Mouse (Mus musculus) brain, embryonic 14.5 days (tissue): ENCODE results near the gene Zdhhc8.

Source experiments
- CTCF ChIP-seq: fragments of 200-500 bp; IDR thresholded peaks from 2 replicates; pipeline ENCODE4 v1.5.1; 2012; ENCODE audit warnings: inconsistent platforms, mild to moderate bottlenecking, moderate library complexity, borderline replicate concordance; ENCODE audit not compliant: insufficient read depth, insufficient read length; ENCODE audit errors: extremely low read depth
- POLR2A ChIP-seq: fragments of 200-500 bp; IDR thresholded peaks from 2 replicates; pipeline ENCODE4 v1.6.1; 2012; ENCODE audit warnings: mild to moderate bottlenecking, inconsistent platforms, borderline replicate concordance; ENCODE audit not compliant: poor library complexity, insufficient read depth, insufficient read length, severe bottlenecking; ENCODE audit errors: extremely low read depth

DNA sequence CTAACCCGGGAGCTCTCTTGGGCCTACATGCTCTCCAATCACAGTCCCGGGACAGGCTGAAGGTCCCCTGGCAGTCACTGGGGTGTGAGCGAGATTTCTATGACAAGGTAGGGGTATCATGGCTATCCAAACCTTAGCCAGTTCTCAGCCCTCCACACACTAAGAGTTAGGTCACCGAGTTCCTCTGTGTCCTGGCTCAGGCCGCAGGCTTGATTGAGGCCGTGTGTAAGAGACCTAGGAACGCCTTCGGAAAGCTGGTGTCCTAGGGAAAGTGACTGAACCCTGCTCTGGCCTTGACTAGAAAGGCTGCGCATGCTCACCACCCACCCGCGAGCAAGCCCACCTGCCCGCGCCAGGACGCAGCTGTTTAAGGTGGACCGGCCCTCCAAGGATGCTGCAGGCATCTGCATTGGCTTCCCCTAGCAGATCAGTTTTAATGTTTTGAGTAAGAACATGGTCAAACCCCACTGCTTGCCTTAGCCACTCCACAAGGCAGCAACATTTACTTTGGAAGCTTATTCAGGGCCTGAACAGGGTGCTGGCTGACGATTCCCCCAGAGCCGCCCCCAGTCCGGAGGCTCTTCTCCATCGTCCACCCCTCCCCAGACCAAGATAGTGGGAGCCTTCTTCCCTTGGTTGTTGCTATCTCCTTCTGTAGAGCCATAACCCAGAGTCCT, 591 bp upstream of the Zdhhc8 start:
- no peak for TF ChIP-seq CTCF
- no peak for TF ChIP-seq POLR2A
